Mouse (Mus musculus): ENCODE data around the gene Gm7849.
"Not testable (repeated sequence)": the region's sequence is repeated elsewhere in the genome, so short reads cannot be mapped to it uniquely, and the experiment has no call there.

Gene Gm7849

DNA sequence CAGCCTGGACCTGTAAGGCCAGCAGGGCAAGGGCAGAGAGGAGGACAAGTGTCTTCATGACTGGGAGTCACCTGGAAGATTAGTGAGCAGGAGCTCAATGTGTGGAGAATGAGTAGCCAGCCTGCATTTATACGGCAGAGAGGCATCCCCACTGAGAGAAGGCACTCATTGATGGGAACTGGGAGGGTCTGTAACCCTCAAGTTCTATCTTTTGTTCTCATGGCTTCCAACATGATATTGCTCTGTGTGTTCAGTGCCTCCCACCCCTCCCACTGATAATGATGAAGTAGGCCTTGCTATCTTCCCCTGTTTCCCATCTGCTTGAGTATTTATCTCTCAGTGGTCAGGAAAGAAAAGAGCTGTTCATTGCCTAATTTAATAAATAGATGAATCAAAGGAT lies at the start of gene Gm7849:
TSS of gene Gm7849 (minus strand) at position 101 of the 400 bp plus-strand sequence.
- DNase-seq (ENCODE audit: low read depth, low spot score): not testable (repeated sequence)

- not testable (repeated sequence) for DNase-seq (ENCODE audit: low read depth, low spot score)
Measured at GRCm38 (mm10) chr8:21427111-21427510, 29.2 kb downstream of the Gm7849 start, which contains the start of gene Defa36. Defa36 (plus strand) TSS chr8:21427411.

Measured in CD4-positive helper T cell, adult 2 months (primary cell).